Mouse (Mus musculus) thymus, adult 2 months (tissue): Measurements from ENCODE around the gene Ctbp1. TPM values are rescaled to one million over a fixed set of nuclear protein-coding genes. Genes with fewer than 3 reads are reported as not detected.

Source experiments
- DNase-seq: peaks from one replicate; pipeline ENCODE4 v3.0.0; 2021
- H3K27ac ChIP-seq: fragments of 200-500 bp; 2 replicates; pipeline ENCODE4 v1.5.1; 2012; ENCODE audit warnings: low read length, control low read depth; ENCODE audit not compliant: control insufficient read depth, insufficient read depth
- H3K27me3 ChIP-seq: fragments of 200-500 bp; 2 replicates; pipeline ENCODE4 v1.6.1; 2012; ENCODE audit warnings: mild to moderate bottlenecking, low read length, moderate library complexity, mixed read lengths; ENCODE audit not compliant: control insufficient read depth, insufficient read depth
- H3K36me3 ChIP-seq: fragments of 200-500 bp; 2 replicates; pipeline ENCODE4 v1.6.1; 2012; ENCODE audit warnings: mild to moderate bottlenecking, low read length, moderate library complexity; ENCODE audit not compliant: control insufficient read depth, insufficient read depth
- H3K4me1 ChIP-seq: fragments of 200-500 bp; replicated peaks from 2 replicates; pipeline ENCODE4 v1.6.1; 2012; ENCODE audit warnings: low read length; ENCODE audit not compliant: control insufficient read depth, insufficient read depth
- H3K4me3 ChIP-seq: fragments of 200-500 bp; 2 replicates; pipeline ENCODE4 v1.5.1; 2012; ENCODE audit warnings: mild to moderate bottlenecking, low read length, control low read depth, moderate library complexity; ENCODE audit not compliant: control insufficient read depth, insufficient read depth
- CTCF ChIP-seq: fragments of 200-500 bp; IDR thresholded peaks from 2 replicates; pipeline ENCODE4 v1.5.1; 2012; ENCODE audit warnings: mild to moderate bottlenecking, control low read depth, low read length, moderate library complexity, borderline replicate concordance; ENCODE audit not compliant: control insufficient read depth, poor library complexity, insufficient read depth; ENCODE audit errors: extremely low read depth
- POLR2A ChIP-seq: fragments of 200-500 bp; IDR thresholded peaks from 2 replicates; pipeline ENCODE4 v1.6.1; 2012; ENCODE audit warnings: mild to moderate bottlenecking, low read length, control low read depth, moderate library complexity; ENCODE audit not compliant: control insufficient read depth, poor library complexity, insufficient read depth; ENCODE audit errors: extremely low read depth
- WGBS: fragments of 180-500 bp; shearing (Covaris S2); methylation state at CpG from one replicate; pipeline ENCODE4 v1.1.7; 2018; 5-methylcytosine and 5-hydroxymethylcytosine counted together
- polyA plus RNA-seq: library from polyadenylated mRNA; depleted of rRNA; stranded (reverse); fragments of >200 nt; gene quantifications from 2 replicates; pipeline ENCODE4 v1.2.3, GENCODE M21; 2012

Ctbp1 gene
- polyA plus RNA-seq, 1 experiment: 568 TPM

DNA sequence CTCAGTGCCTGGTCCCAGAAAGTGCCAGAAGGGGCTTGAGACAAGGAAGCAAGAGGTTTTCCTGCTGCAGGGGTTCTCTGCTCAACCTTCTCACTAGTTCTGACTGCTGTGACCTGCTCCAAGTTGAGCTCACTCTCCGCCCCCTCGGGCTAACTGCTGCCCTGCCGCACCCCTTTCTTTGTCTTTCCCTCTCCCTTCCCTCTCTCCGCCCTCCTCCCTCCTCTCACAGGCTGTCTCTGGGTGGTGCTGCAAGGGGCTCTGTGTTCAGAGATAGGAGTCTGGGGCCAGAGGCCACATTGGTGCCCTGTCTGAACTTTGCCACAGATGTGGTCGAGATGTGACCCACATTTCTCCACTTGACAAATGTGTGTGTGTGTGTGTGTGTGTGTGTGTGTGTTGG is 56.7 kb downstream of the Ctbp1 start, which contains the start of gene Spon2:
Gene Spon2, minus strand, starts transcription at position 375 of the 400 bp plus-strand sequence.
- no peak for TF ChIP-seq POLR2A
- no peak for TF ChIP-seq CTCF
- Histone ChIP-seq H3K36me3 (no peaks in the 10 kb centered on the region), H3K4me1 (peaks cover 3% of the 10 kb centered on the region; the same call in 1 of the 2 replicates), H3K4me3 (no peak within 1 kb of the TSS), H3K27me3 (no peaks in the 10 kb centered on the region), H3K27ac (no peak within 1 kb of the TSS)
- WGBS: 54% methylated on average over 5 of the region's 5 CpGs
- no peak for DNase-seq

DNA sequence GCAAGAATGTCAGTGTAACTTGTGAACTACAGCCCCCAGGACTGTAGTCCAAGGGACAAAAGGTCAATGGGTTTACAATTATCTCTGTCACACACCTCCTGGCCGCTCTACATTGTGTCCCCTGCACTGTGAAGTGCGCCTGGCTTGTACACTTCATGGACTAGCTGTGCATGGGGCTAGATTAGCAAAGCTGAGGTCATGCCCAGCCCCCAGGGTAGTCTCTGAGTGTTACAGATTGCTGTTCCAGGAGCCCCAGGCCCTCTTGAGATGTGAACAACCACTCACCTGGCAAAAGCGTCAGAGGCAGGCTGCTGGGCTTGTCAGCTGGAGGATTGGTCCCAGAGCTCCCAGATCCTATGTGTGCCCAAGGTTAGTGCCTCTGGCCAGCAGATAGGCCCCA is 57.1 kb downstream of the Ctbp1 start:
- DNase-seq: no peak
- Histone ChIP-seq H3K4me1 (peaks cover 3% of the 10 kb centered on the region; the same call in 1 of the 2 replicates), H3K4me3 (no peak overlapping the region), H3K27me3 (no peaks in the 10 kb centered on the region), H3K36me3 (no peaks in the 10 kb centered on the region), H3K27ac (no peak overlapping the region)
- no peak for TF ChIP-seq POLR2A
- TF ChIP-seq CTCF: no peak
- 93% methylated on average over 3 of the region's 3 CpGs for WGBS

DNA sequence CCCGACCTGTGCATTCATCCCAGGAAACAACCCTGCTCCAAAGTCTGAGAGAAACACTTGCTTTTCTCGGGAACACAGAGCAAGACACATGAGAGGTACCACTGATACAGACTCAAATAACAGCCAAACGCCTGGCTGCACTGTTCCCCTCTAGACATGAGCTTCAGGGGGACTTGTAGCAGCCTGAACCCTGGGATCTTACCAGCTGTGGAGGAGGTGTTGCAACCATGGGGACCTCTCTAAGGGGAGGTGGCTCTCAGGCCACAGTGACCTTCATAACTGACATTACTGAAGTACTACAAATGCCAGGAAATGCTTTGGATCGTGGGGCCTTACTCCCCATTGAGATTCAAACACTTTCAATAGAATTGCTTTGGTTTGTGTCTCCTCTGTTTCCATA is 60.1 kb downstream of the Ctbp1 start:
- Histone ChIP-seq H3K27ac (no peak overlapping the region), H3K27me3 (no peaks in the 10 kb centered on the region), H3K36me3 (no peaks in the 10 kb centered on the region), H3K4me1 (peaks cover 3% of the 10 kb centered on the region; the same call in 1 of the 2 replicates), H3K4me3 (no peak overlapping the region)
- no peak for DNase-seq
- TF ChIP-seq CTCF: no peak
- no peak for TF ChIP-seq POLR2A
- WGBS: 80% methylated on average over 4 of the region's 4 CpGs

DNA sequence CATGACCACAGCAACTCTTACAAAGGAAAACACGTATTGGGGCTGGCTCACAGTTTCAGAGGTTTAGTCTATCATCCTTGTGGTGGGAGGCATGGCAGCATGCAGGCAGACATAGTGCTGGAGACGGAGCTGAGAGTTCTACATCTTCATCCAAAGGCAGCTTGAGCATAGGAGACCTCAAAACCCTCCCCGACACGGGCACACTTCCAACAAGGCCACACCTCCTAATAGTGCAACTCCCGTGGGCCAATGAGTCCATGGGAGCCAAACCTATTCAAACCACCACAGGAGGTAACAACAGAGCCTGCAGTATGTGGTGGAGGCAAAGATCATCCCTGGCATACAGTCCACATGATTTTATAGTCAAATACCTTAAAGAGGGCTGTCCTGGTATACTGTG is 63.5 kb downstream of the Ctbp1 start:
- H3K36me3 ChIP-seq: no peaks in the 10 kb centered on the region
- no peak for DNase-seq
- no peak overlapping the region for H3K27ac ChIP-seq
- 94% methylated on average over 5 of the region's 5 CpGs for WGBS
- H3K27me3 ChIP-seq: no peaks in the 10 kb centered on the region
- H3K4me1 ChIP-seq: no peaks in the 10 kb centered on the region
- TF ChIP-seq POLR2A (no peak), CTCF (no peak)
- no peak overlapping the region for H3K4me3 ChIP-seq

DNA sequence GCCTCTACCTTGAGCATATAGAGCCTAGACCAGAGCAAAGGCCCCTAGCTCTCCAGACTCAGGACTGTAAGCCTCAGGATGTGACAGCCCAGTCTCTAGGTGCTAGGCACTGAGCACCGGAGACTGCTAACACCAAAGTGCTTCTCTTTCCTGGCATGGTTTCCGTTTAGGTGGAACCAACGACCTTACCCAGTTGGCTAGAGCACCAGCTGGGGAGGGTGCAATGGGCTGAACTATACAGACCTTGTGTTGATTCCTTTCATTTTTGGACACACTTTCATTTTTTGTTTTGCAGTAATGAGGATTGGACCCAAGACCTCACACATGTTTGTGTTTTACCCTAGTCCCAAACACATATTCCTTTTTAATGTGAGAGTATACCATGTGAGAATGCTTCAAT is 64.3 kb downstream of the Ctbp1 start:
- Histone ChIP-seq H3K27ac (no peak overlapping the region), H3K4me3 (no peak overlapping the region), H3K36me3 (no peaks in the 10 kb centered on the region), H3K4me1 (no peaks in the 10 kb centered on the region), H3K27me3 (no peaks in the 10 kb centered on the region)
- DNase-seq: no peak
- 76% methylated on average over 3 of the region's 3 CpGs for WGBS
- TF ChIP-seq CTCF: no peak
- TF ChIP-seq POLR2A: no peak

DNA sequence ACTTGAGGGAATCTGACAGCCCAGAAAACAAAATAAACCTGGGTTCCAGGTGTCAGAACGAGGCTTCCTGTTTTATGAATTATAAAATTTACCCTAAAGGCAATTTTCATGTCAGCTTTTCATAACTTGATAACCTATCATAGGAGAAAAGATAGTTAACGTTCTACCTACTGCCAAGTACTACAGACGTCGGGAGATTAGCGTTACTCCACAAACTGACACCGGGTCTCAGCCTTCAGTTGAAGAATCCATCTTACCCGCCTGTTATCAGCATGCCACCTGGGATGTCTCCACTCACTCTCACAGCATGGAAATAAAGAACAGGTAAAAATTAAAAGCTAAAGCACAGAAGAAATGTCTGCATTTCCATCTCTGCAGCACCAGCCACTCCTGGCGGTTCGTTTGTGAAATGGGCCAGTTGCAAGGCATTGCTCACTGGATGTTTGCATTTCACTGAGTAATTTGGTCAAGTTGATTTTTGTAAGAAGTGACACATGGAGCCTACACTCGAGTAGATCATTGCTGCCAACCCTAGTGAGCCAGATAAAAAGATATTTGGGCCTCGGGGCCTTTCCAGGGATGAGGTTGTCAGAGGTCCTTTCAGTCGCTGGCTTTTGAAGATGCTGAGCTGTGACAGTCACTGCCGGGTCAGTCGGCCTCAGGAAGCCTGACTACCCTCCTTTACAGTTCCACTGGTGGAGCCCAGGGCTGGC is 66.1 kb downstream of the Ctbp1 start:
- 86% methylated on average over 14 of the region's 14 CpGs for WGBS
- H3K27ac ChIP-seq: no peak overlapping the region
- no peak for DNase-seq
- H3K36me3 ChIP-seq: no peaks in the 10 kb centered on the region
- TF ChIP-seq POLR2A: no peak
- TF ChIP-seq CTCF: no peak
- H3K4me1 ChIP-seq: no peaks in the 10 kb centered on the region
- no peaks in the 10 kb centered on the region for H3K27me3 ChIP-seq
- H3K4me3 ChIP-seq: no peak overlapping the region

DNA sequence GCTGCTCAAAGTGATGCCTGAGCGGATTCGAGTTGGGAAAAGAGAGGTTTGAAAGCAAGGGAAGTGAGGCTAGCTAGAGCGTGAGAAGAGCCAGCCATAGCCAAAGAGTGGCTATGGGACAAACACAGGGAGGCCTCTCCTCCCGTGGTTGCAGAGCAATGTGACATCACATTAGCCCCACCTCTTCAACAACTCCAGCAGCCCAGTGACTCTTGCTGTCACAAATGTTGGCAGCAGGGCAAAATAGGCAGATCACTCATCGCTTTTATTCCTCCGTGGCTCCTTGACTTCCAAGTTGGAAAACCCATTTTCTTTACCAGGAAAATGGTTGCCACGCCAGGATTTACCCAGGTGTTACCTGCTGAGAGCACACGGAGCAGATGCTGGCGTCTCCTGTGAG is 67.7 kb downstream of the Ctbp1 start:
- DNase-seq: no peak
- Histone ChIP-seq H3K4me3 (no peak overlapping the region), H3K36me3 (no peaks in the 10 kb centered on the region), H3K4me1 (no peaks in the 10 kb centered on the region), H3K27me3 (no peaks in the 10 kb centered on the region), H3K27ac (no peak overlapping the region)
- TF ChIP-seq CTCF: no peak
- no peak for TF ChIP-seq POLR2A
- 83% methylated on average over 9 of the region's 9 CpGs for WGBS

DNA sequence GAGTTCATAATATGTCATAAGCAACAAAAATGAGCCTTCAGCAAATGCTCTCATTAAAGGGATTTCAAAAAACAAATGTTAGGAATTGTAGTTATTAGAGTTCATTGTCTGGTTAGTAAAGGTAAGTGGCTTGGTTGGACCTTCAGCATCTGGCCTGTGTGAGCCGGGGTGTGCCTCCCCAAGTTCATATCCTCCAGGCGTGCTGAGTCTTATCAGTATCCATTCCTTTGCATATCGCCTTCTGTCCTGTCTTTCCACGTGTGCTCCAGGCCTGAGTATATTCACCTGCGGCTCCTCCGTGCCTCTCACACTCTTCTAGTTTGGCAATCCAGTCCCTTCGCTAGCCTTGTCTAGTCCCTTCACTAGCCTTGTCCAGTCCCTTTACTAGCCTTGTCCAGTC is 68.5 kb downstream of the Ctbp1 start:
- H3K4me3 ChIP-seq: no peak overlapping the region
- TF ChIP-seq CTCF: no peak
- no peak for TF ChIP-seq POLR2A
- 98% methylated on average over 7 of the region's 7 CpGs for WGBS
- H3K27ac ChIP-seq: no peak overlapping the region
- H3K36me3 ChIP-seq: no peaks in the 10 kb centered on the region
- H3K27me3 ChIP-seq: no peaks in the 10 kb centered on the region
- H3K4me1 ChIP-seq: no peaks in the 10 kb centered on the region
- DNase-seq: no peak
